Mouse (Mus musculus): ENCODE measurements at regions not wholly inside any gene's neighbourhood (a gene's known extent, or its start where the extent isn't known, plus 50 kb on each side); places are given as distances from the start of the nearest gene placed in this dataset.

DNA sequence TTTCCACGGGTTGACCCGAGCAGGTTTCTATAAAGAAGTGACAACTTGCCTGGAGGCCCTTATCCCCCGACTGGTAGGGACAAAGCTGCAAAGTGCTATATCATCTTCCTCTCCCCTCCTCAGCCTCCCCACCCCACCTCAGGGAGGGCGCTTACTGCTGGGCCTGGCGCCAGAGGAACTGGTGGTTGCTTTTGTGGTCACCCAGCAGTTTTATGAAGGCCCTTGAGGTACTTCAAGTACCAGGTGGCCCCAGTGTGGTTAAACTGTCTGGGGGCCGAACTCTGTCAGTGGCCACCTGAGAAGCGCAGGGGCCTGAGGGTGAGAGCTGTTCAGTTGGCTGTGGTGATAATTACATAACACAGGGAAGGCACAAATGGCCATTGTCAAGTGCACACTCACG lies 340.0 kb upstream of the 3110018I06Rik start:
- Histone ChIP-seq H3K27me3 (ENCODE audit: control insufficient read depth, insufficient read depth, low read depth, low read length) (no peaks in the 10 kb centered on the region), H3K27ac (ENCODE audit: low read length) (no peak overlapping the region), H3K9me3 (replicated peaks; ENCODE audit: control insufficient read depth, low read length) (no peaks in the 10 kb centered on the region), H3K4me1 (ENCODE audit: control insufficient read depth, low read depth, low read length) (no peaks in the 10 kb centered on the region), H3K4me2 (ENCODE audit: low read depth, low read length) (no peak overlapping the region), H3K9ac (ENCODE audit: low read depth, low read length) (no peak overlapping the region), H3K36me3 (ENCODE audit: control insufficient read depth, insufficient read depth) (no peaks in the 10 kb centered on the region), H3K4me3 (ENCODE audit: low read depth, low read length) (no peak overlapping the region)
- no peak for ATAC-seq (ENCODE audit: low read depth)
- 14% methylated on average over 8 of the region's 8 CpGs for WGBS (ENCODE audit: insufficient replicate concordance)

GRCm38 (mm10) chr12:107151089-107151488 lies 337.3 kb upstream of the 3110018I06Rik start:
- Histone ChIP-seq H3K27ac (ENCODE audit: low read length) (no peak overlapping the region), H3K4me3 (ENCODE audit: low read depth, low read length) (no peak overlapping the region), H3K9ac (ENCODE audit: low read depth, low read length) (no peak overlapping the region), H3K4me1 (ENCODE audit: control insufficient read depth, low read depth, low read length) (no peaks in the 10 kb centered on the region), H3K4me2 (ENCODE audit: low read depth, low read length) (no peak overlapping the region), H3K36me3 (ENCODE audit: control insufficient read depth, insufficient read depth) (no peaks in the 10 kb centered on the region), H3K9me3 (replicated peaks; ENCODE audit: control insufficient read depth, low read length) (no peaks in the 10 kb centered on the region), H3K27me3 (ENCODE audit: control insufficient read depth, insufficient read depth, low read depth, low read length) (no peaks in the 10 kb centered on the region)
- WGBS (ENCODE audit: insufficient replicate concordance), result 30% methylated on average over 5 of the region's 5 CpGs
- no peak for ATAC-seq (ENCODE audit: low read depth)

DNA sequence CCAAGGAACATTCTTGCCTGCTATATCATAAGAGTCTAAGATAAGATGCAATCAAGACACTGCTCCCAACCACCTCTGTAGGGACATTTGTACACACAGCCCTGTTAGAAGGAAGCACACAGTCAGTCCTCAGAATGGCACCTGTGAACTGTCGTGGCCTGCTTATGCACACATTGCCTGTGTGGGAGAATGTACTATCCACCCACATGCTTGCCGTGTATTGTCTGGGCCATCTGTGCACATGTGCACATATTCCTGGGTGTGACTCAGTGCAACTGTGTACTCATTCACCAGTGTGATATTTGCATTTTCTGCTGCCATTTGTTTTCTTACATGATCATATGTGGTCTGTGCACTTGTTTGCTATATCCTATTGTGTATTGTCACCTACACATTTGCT lies 333.8 kb upstream of the 3110018I06Rik start:
- Histone ChIP-seq H3K27me3 (ENCODE audit: control insufficient read depth, insufficient read depth, low read depth, low read length) (no peaks in the 10 kb centered on the region), H3K4me3 (ENCODE audit: low read depth, low read length) (no peak overlapping the region), H3K4me1 (ENCODE audit: control insufficient read depth, low read depth, low read length) (no peaks in the 10 kb centered on the region), H3K36me3 (ENCODE audit: control insufficient read depth, insufficient read depth) (no peaks in the 10 kb centered on the region), H3K9ac (ENCODE audit: low read depth, low read length) (no peak overlapping the region), H3K9me3 (replicated peaks; ENCODE audit: control insufficient read depth, low read length) (no peaks in the 10 kb centered on the region), H3K4me2 (ENCODE audit: low read depth, low read length) (no peak overlapping the region), H3K27ac (ENCODE audit: low read length) (no peak overlapping the region)
- WGBS (ENCODE audit: insufficient replicate concordance), result 73% methylated on average over 2 of the region's 2 CpGs
- ATAC-seq (ENCODE audit: low read depth), result no peak

GRCm38 (mm10) chr12:107156791-107157428 lies 331.5 kb upstream of the 3110018I06Rik start:
- Histone ChIP-seq H3K9ac (ENCODE audit: low read depth, low read length) (no peak overlapping the region), H3K4me3 (ENCODE audit: low read depth, low read length) (no peak overlapping the region), H3K4me2 (ENCODE audit: low read depth, low read length) (no peak overlapping the region), H3K36me3 (ENCODE audit: control insufficient read depth, insufficient read depth) (no peaks in the 10 kb centered on the region), H3K27me3 (ENCODE audit: control insufficient read depth, insufficient read depth, low read depth, low read length) (no peaks in the 10 kb centered on the region), H3K27ac (ENCODE audit: low read length) (no peak overlapping the region), H3K9me3 (replicated peaks; ENCODE audit: control insufficient read depth, low read length) (no peaks in the 10 kb centered on the region), H3K4me1 (ENCODE audit: control insufficient read depth, low read depth, low read length) (no peaks in the 10 kb centered on the region)
- no peak for ATAC-seq (ENCODE audit: low read depth)
- 53% methylated on average over 8 of the region's 8 CpGs for WGBS (ENCODE audit: insufficient replicate concordance)

DNA sequence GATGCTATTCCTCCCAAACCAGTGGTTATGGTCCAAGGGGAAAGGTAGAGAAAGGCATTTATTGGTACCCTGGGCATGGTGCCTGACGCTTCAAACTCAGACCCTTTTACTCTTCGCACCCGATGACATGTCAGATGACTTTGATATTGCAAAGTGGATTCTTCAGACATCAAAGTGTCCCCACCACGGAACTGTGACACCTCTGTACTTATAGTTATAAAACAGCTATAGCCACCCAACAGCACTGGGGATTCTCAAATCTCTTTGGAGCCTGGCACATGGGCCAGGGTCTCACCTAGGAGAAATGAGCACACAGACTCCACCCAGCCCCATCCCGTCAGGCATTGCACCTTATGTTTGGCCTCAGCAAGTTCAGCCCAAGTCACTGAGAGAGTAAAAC lies 329.3 kb upstream of the 3110018I06Rik start:
- Histone ChIP-seq H3K4me3 (ENCODE audit: low read depth, low read length) (no peak overlapping the region), H3K27ac (ENCODE audit: low read length) (no peak overlapping the region), H3K27me3 (ENCODE audit: control insufficient read depth, insufficient read depth, low read depth, low read length) (no peaks in the 10 kb centered on the region), H3K9ac (ENCODE audit: low read depth, low read length) (no peak overlapping the region), H3K4me2 (ENCODE audit: low read depth, low read length) (no peak overlapping the region), H3K36me3 (ENCODE audit: control insufficient read depth, insufficient read depth) (no peaks in the 10 kb centered on the region), H3K9me3 (replicated peaks; ENCODE audit: control insufficient read depth, low read length) (no peaks in the 10 kb centered on the region), H3K4me1 (ENCODE audit: control insufficient read depth, low read depth, low read length) (no peaks in the 10 kb centered on the region)
- ATAC-seq (ENCODE audit: low read depth), result no peak
- 44% methylated on average over 5 of the region's 5 CpGs for WGBS (ENCODE audit: insufficient replicate concordance)

DNA sequence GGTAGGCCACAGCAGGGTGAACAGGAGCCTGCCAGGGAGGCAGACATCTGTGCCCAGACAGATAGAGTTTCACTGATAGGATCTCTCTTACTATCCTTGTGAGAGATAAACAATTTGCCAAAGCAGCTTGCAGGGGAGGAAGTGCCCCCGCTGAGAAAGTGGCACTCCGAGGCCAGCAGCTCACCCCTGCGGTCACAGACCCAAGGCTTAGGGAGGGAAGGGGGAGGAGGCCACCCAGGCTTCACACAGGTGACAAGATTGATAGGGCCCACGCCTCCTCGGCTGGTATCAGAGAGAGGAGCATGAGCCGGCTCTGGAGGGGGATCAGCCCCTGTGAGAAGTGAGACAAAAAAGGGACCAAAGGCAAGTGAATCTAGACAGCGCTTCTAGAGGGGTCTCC lies 328.3 kb upstream of the 3110018I06Rik start:
- Histone ChIP-seq H3K9me3 (replicated peaks; ENCODE audit: control insufficient read depth, low read length) (no peaks in the 10 kb centered on the region), H3K27ac (ENCODE audit: low read length) (no peak overlapping the region), H3K9ac (ENCODE audit: low read depth, low read length) (no peak overlapping the region), H3K4me3 (ENCODE audit: low read depth, low read length) (no peak overlapping the region), H3K4me1 (ENCODE audit: control insufficient read depth, low read depth, low read length) (no peaks in the 10 kb centered on the region), H3K27me3 (ENCODE audit: control insufficient read depth, insufficient read depth, low read depth, low read length) (no peaks in the 10 kb centered on the region), H3K36me3 (ENCODE audit: control insufficient read depth, insufficient read depth) (no peaks in the 10 kb centered on the region), H3K4me2 (ENCODE audit: low read depth, low read length) (no peak overlapping the region)
- no peak for ATAC-seq (ENCODE audit: low read depth)
- WGBS (ENCODE audit: insufficient replicate concordance), result 2% methylated on average over 7 of the region's 7 CpGs

DNA sequence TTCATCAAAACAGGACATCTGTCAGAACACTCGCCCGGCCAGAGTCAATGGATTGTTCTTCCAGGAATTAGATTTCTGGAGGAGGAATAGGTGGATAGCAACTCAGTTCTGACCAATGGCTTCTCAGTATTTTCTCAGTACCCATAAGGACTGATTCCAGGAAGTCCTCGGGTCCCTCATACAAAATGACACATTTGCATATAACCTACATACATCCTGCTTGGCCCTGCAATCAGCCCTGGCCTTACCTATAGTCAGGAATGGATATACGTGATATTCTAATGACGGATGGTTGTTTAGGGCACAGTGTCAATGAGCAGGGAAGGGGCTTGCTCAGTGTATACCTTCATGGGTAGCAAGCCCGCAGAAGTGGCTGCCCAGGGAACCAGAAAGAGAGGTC lies 327.8 kb upstream of the 3110018I06Rik start:
- no peak overlapping the region for H3K4me3 ChIP-seq (ENCODE audit: low read depth, low read length)
- ATAC-seq (ENCODE audit: low read depth), result no peak
- no peaks in the 10 kb centered on the region for H3K9me3 ChIP-seq (replicated peaks; ENCODE audit: control insufficient read depth, low read length)
- H3K27ac ChIP-seq (ENCODE audit: low read length), result no peak overlapping the region
- H3K4me1 ChIP-seq (ENCODE audit: control insufficient read depth, low read depth, low read length), result no peaks in the 10 kb centered on the region
- no peaks in the 10 kb centered on the region for H3K36me3 ChIP-seq (ENCODE audit: control insufficient read depth, insufficient read depth)
- H3K4me2 ChIP-seq (ENCODE audit: low read depth, low read length), result no peak overlapping the region
- H3K27me3 ChIP-seq (ENCODE audit: control insufficient read depth, insufficient read depth, low read depth, low read length), result no peaks in the 10 kb centered on the region
- no peak overlapping the region for H3K9ac ChIP-seq (ENCODE audit: low read depth, low read length)
- WGBS (ENCODE audit: insufficient replicate concordance), result 26% methylated on average over 6 of the region's 6 CpGs

DNA sequence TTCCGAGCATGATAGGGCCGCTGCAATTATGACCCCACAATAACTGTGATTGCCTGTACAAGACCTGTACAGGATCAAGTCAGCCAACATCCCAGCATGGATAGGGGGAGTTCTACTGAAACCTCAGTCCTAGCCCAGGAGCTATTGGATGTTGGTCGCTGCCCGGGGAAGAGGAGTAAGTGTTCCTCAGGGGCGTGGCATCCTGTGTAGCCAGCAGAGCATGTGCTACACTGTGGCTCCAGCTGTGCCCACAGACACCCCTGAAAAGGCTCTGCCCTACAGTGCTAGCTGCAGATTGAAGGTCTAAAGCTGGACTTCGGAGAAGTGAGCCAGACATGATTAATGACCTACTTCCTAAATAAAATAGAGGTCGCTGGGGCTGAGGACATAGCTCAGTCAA lies 317.5 kb upstream of the 3110018I06Rik start:
- no peaks in the 10 kb centered on the region for H3K36me3 ChIP-seq (ENCODE audit: control insufficient read depth, insufficient read depth)
- no peaks in the 10 kb centered on the region for H3K27me3 ChIP-seq (ENCODE audit: control insufficient read depth, insufficient read depth, low read depth, low read length)
- H3K4me2 ChIP-seq (ENCODE audit: low read depth, low read length), result no peak overlapping the region
- no peak overlapping the region for H3K4me3 ChIP-seq (ENCODE audit: low read depth, low read length)
- no peak for ATAC-seq (ENCODE audit: low read depth)
- H3K27ac ChIP-seq (ENCODE audit: low read length), result no peak overlapping the region
- H3K4me1 ChIP-seq (ENCODE audit: control insufficient read depth, low read depth, low read length), result no peaks in the 10 kb centered on the region
- H3K9me3 ChIP-seq (replicated peaks; ENCODE audit: control insufficient read depth, low read length), result no peaks in the 10 kb centered on the region
- H3K9ac ChIP-seq (ENCODE audit: low read depth, low read length), result no peak overlapping the region
- 43% methylated on average over 7 of the region's 7 CpGs for WGBS (ENCODE audit: insufficient replicate concordance)

GRCm38 (mm10) chr12:107171676-107172075 lies 316.8 kb upstream of the 3110018I06Rik start:
- Histone ChIP-seq H3K4me1 (ENCODE audit: control insufficient read depth, low read depth, low read length) (no peaks in the 10 kb centered on the region), H3K4me3 (ENCODE audit: low read depth, low read length) (no peak overlapping the region), H3K9ac (ENCODE audit: low read depth, low read length) (no peak overlapping the region), H3K4me2 (ENCODE audit: low read depth, low read length) (no peak overlapping the region), H3K27ac (ENCODE audit: low read length) (no peak overlapping the region), H3K27me3 (ENCODE audit: control insufficient read depth, insufficient read depth, low read depth, low read length) (no peaks in the 10 kb centered on the region), H3K9me3 (replicated peaks; ENCODE audit: control insufficient read depth, low read length) (no peaks in the 10 kb centered on the region), H3K36me3 (ENCODE audit: control insufficient read depth, insufficient read depth) (no peaks in the 10 kb centered on the region)
- no peak for ATAC-seq (ENCODE audit: low read depth)
- 79% methylated on average over 15 of the region's 15 CpGs for WGBS (ENCODE audit: insufficient replicate concordance)

Data from liver, embryonic 16.5 days (tissue).